In genomic region chr7:66955978-66956377, GRCm38 (mm10) we compare ENCODE assay signal across 7 mouse cellular contexts.
DNase-seq lines count a peak whose midpoint lies in the region; ATAC-seq and TF ChIP-seq lines count a peak whose summit lies in the region.

No protein-coding gene starts in this region.

- WGBS in forebrain, postnatal 0 days, result 46% methylated on average over 2 of the region's 2 CpGs
- 46% methylated on average over 2 of the region's 2 CpGs for WGBS in liver, embryonic 15.5 days (ENCODE audit: insufficient replicate concordance)

- no peak overlapping the region for H3K9ac ChIP-seq in forebrain, postnatal 0 days
- no peak overlapping the region for H3K9ac ChIP-seq in liver, embryonic 15.5 days

- peak; percentile 71 for ATAC-seq in forebrain, postnatal 0 days
- ATAC-seq in hematopoietic stem cell, adult 5-6 weeks (replicated peaks in 1 of 2; ENCODE audit: insufficient read depth in 1 of 2, low FRiP score in 2 of 2, low TSS enrichment in 1 of 2, low read depth in 1 of 2, poor library complexity in 2 of 2, severe bottlenecking in 2 of 2), result peak; percentile 37; a peak in 3 of 4 replicates
- ATAC-seq in liver, embryonic 15.5 days (ENCODE audit: insufficient read depth), result 0 out of 2 replicates have a peak, but pooled peaks have one; percentile 12
- no peak for ATAC-seq in activated CD4-positive, CD25-positive, alpha-beta regulatory T cell, adult 4 months

- H3K27ac ChIP-seq in forebrain, postnatal 0 days (ENCODE audit: low read depth, low read length), result no peak overlapping the region
- no peak overlapping the region for H3K27ac ChIP-seq in liver, embryonic 15.5 days (replicated peaks)

- no peaks in the 10 kb centered on the region for H3K27me3 ChIP-seq in forebrain, postnatal 0 days (ENCODE audit: insufficient read depth, low read length)
- no peaks in the 10 kb centered on the region for H3K27me3 ChIP-seq in liver, embryonic 15.5 days

- no peaks in the 10 kb centered on the region for H3K9me3 ChIP-seq in forebrain, postnatal 0 days (ENCODE audit: low read length)
- no peaks in the 10 kb centered on the region for H3K9me3 ChIP-seq in liver, embryonic 15.5 days (replicated peaks)

- H3K4me2 ChIP-seq in forebrain, postnatal 0 days (ENCODE audit: low read depth), result no peak overlapping the region
- H3K4me2 ChIP-seq in liver, embryonic 15.5 days, result no peak overlapping the region

- H3K4me3 ChIP-seq in forebrain, postnatal 0 days (ENCODE audit: low read depth, low read length), result no peak overlapping the region
- H3K4me3 ChIP-seq in liver, embryonic 15.5 days (replicated peaks), result no peak overlapping the region

- no peaks in the 10 kb centered on the region for H3K36me3 ChIP-seq in forebrain, postnatal 0 days (ENCODE audit: insufficient read depth)
- no peaks in the 10 kb centered on the region for H3K36me3 ChIP-seq in liver, embryonic 15.5 days (replicated peaks)

- TF ChIP-seq CTCF in forebrain, postnatal 0 days (IDR thresholded peaks at IDR 0.05; ENCODE audit: low read depth), result no peak

- no peaks in the 10 kb centered on the region for H3K4me1 ChIP-seq in forebrain, postnatal 0 days (ENCODE audit: insufficient read depth)
- no peaks in the 10 kb centered on the region for H3K4me1 ChIP-seq in liver, embryonic 15.5 days (replicated peaks)

- DNase-seq in right cerebral cortex, postnatal 10 days (ENCODE audit: low spot score in 2 of 2), result peak; percentile 59 to 63
- DNase-seq in right cerebral cortex, adult 18-20 months, result no peak
- peak; percentile 37 for DNase-seq in forebrain, postnatal 0 days
- no peak for DNase-seq in natural killer cell, adult 2 months (ENCODE audit: low spot score in 2 of 2)

Comparison
In these comparisons a context has a peak if more than half of its experiments do, and no peak if none do; other contexts are left out.
1. DNase-seq: peak in right cerebral cortex, postnatal 10 days (2 of 2) and forebrain, postnatal 0 days (single experiment); none in right cerebral cortex, adult 18-20 months (single experiment) and natural killer cell, adult 2 months (0 of 2).